Mouse (Mus musculus): ENCODE measurements around the gene Uts2b.

Gene Uts2b

GRCm38 (mm10) chr16:27370191-27370590 lies at the start of gene Uts2b:
Gene Uts2b, minus strand, starts transcription at chr16:27370239.
- no peak for DNase-seq (ENCODE audit: low spot score)

GRCm38 (mm10) chr16:27417632-27418031 lies 47.6 kb upstream of the Uts2b start:
- DNase-seq (ENCODE audit: low spot score) = no peak

GRCm38 (mm10) chr16:27416937-27417584 lies 47.0 kb upstream of the Uts2b start:
- no peak for DNase-seq (ENCODE audit: low spot score)

GRCm38 (mm10) chr16:27404107-27404506 lies 34.1 kb upstream of the Uts2b start:
- DNase-seq (ENCODE audit: low spot score) = no peak

- DNase-seq (ENCODE audit: low spot score) = no peak
Observed at GRCm38 (mm10) chr16:27401579-27401978, 31.5 kb upstream of the Uts2b start.

GRCm38 (mm10) chr16:27399719-27400253 lies 29.7 kb upstream of the Uts2b start:
- no peak for DNase-seq (ENCODE audit: low spot score)

GRCm38 (mm10) chr16:27399026-27399718 lies 29.1 kb upstream of the Uts2b start:
- no peak for DNase-seq (ENCODE audit: low spot score)

GRCm38 (mm10) chr16:27396951-27397350 lies 26.9 kb upstream of the Uts2b start:
- DNase-seq (ENCODE audit: low spot score) = no peak

- DNase-seq (ENCODE audit: low spot score) = no peak
Observed at GRCm38 (mm10) chr16:27395251-27396037, 25.4 kb upstream of the Uts2b start.

GRCm38 (mm10) chr16:27391845-27392244 lies 21.8 kb upstream of the Uts2b start:
- no peak for DNase-seq (ENCODE audit: low spot score)

- DNase-seq (ENCODE audit: low spot score) = no peak
Observed at GRCm38 (mm10) chr16:27390306-27390705, 20.3 kb upstream of the Uts2b start.

- DNase-seq (ENCODE audit: low spot score) = peak; percentile 4
Observed at GRCm38 (mm10) chr16:27389534-27390282, 19.7 kb upstream of the Uts2b start.

- peak; percentile 65 for DNase-seq (ENCODE audit: low spot score)
Observed at GRCm38 (mm10) chr16:27388761-27389451, 18.9 kb upstream of the Uts2b start, which contains the start of gene Ccdc50. Gene Ccdc50, plus strand, starts transcription at chr16:27388869.

GRCm38 (mm10) chr16:27387634-27388611 lies 17.9 kb upstream of the Uts2b start:
- DNase-seq (ENCODE audit: low spot score) = no peak

- DNase-seq (ENCODE audit: low spot score) = no peak
Observed at GRCm38 (mm10) chr16:27386850-27387407, 16.9 kb upstream of the Uts2b start.

- DNase-seq (ENCODE audit: low spot score) = no peak
Observed at GRCm38 (mm10) chr16:27385649-27386048, 15.6 kb upstream of the Uts2b start.

- DNase-seq (ENCODE audit: low spot score) = no peak
Observed at GRCm38 (mm10) chr16:27384893-27385603, 15.0 kb upstream of the Uts2b start.

GRCm38 (mm10) chr16:27382217-27382616 lies 12.2 kb upstream of the Uts2b start:
- DNase-seq (ENCODE audit: low spot score) = no peak

GRCm38 (mm10) chr16:27376556-27376955 lies 6.5 kb upstream of the Uts2b start:
- no peak for DNase-seq (ENCODE audit: low spot score)

Data from ovary, postnatal 14 days (tissue).